Mouse (Mus musculus) ES-E14 (cell line): ENCODE data around the gene Foxa1.

ENCODE experiments used
- CHD2 ChIP-seq: IDR thresholded peaks from 2 replicates; pipeline ENCODE4 v1.6.1; 2014; ENCODE audit warnings: mild to moderate bottlenecking, low read depth, low read length, inconsistent platforms
- MAFK ChIP-seq: IDR thresholded peaks from 2 replicates; pipeline ENCODE4 v1.6.1; 2014; ENCODE audit warnings: mild to moderate bottlenecking, low read depth, low read length, inconsistent platforms; ENCODE audit not compliant: insufficient read depth
- ZC3H11A ChIP-seq: IDR thresholded peaks from 2 replicates; pipeline ENCODE4 v1.6.1; 2012; ENCODE audit warnings: low read depth, mild to moderate bottlenecking, inconsistent platforms, low read length, borderline replicate concordance

GRCm38 (mm10) chr12:57544641-57545370, 1.9 kb downstream of the Foxa1 start:
- TF ChIP-seq ZC3H11A = no peak
- TF ChIP-seq CHD2 = no peak
- TF ChIP-seq MAFK = no peak
